Mouse (Mus musculus): Measurements from ENCODE around the gene Ugdh. TPM values are rescaled to one million over a fixed set of nuclear protein-coding genes. Genes with fewer than 3 reads are reported as not detected.

The Ugdh gene
- total and polyA plus RNA-seq, 2 experiments from 2014 or later: 18.8 to 30.7 TPM

DNA sequence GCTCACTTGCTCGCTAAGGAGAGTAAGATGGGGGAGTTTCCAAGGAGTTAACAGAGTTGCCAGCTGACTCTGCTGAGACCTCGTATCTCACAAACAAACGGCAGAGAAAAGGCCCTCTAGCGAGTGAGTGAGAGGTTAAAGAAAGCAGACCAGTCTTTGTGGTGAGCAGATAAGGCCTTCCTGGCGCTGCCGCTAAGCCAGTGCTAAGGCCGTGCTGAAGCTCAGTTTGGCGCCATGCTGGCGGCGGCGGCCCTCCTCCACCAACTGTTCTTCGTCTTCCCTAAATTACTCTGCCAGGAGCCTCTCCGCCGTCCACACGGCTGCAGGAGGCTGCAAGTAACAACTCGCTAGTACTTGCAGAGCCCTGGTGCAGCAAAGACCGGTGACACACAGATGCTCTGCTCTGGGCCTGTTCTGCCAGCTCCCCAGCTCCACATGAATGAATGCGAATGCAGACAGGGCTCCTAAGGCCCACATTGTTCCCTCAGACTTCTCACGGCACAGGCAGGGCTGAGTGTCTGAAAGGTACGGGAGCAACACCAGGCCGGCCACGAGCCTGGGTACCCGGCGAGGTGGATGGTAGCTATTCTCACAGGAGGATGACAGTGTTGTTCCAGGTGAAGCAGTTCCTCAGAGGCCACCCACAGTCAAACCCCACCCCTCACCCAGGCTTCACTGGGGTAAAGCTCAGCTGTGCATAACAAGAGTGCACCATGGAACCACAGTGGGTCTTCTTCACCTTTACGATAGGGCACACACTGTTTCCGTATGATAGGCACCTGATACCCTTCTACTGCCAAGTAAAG is 19.9 kb downstream of the Ugdh start:
- Histone ChIP-seq H3K36me3 (ENCODE audit: insufficient read depth, low read length) (peaks cover 32% of the 10 kb centered on the region), H3K4me3 (ENCODE audit: low read length) (no peak overlapping the region), H3K9ac (replicated peaks; ENCODE audit: low read length) (0 out of 2 replicates have a peak overlapping the region, but pooled peaks have one; percentile 21), H3K9me3 (ENCODE audit: low read length) (no peaks in the 10 kb centered on the region), H3K4me2 (ENCODE audit: low read depth, low read length) (no peak overlapping the region), H3K27me3 (ENCODE audit: insufficient read depth, low read length) (no peaks in the 10 kb centered on the region), H3K27ac (peak overlapping the region; percentile 66), H3K4me1 (ENCODE audit: insufficient read depth, low read length) (no peaks in the 10 kb centered on the region)
- no peak for TF ChIP-seq CTCF (IDR thresholded peaks at IDR 0.05; ENCODE audit: low read depth)
- ATAC-seq (peak; percentile 38; the same call in 1 of the 2 replicates), DNase-seq (ENCODE audit: low spot score) (peak; percentile 56)
- 25% methylated on average over 26 of the region's 26 CpGs for WGBS

DNA sequence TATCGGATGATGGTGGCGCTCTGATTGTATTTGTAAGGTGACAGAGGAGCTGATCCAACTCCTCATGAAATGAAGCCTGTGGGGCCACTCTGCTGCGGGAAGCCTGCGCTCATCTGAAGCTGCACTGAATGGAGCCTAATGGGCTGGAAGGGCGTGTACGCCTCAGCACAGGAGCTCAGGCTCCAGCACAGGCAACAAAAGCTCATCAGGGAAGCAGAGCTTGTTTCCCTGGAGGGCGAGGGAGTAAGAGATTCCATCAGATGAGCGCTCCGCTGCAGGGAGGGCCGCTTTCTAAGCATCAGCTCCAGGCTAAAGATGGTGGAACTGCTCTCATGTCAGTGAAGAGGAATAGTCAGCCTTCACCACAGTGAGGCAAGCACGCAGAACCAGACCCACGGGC is 27.8 kb downstream of the Ugdh start:
- peak; percentile 52 for ATAC-seq
- Histone ChIP-seq H3K4me2 (ENCODE audit: low read depth, low read length) (no peak overlapping the region), H3K4me3 (ENCODE audit: low read length) (no peak overlapping the region), H3K27ac (peak overlapping the region; percentile 22; the same call in 1 of the 2 replicates), H3K9ac (replicated peaks; ENCODE audit: low read length) (no peak overlapping the region), H3K9me3 (ENCODE audit: low read length) (no peaks in the 10 kb centered on the region), H3K36me3 (ENCODE audit: insufficient read depth, low read length) (peaks cover 34% of the 10 kb centered on the region), H3K4me1 (ENCODE audit: insufficient read depth, low read length) (no peaks in the 10 kb centered on the region), H3K27me3 (ENCODE audit: insufficient read depth, low read length) (no peaks in the 10 kb centered on the region)
- DNase-seq (ENCODE audit: low spot score): peak; percentile 24
- 29% methylated on average over 12 of the region's 12 CpGs for WGBS
- TF ChIP-seq CTCF (IDR thresholded peaks at IDR 0.05; ENCODE audit: low read depth): no peak

DNA sequence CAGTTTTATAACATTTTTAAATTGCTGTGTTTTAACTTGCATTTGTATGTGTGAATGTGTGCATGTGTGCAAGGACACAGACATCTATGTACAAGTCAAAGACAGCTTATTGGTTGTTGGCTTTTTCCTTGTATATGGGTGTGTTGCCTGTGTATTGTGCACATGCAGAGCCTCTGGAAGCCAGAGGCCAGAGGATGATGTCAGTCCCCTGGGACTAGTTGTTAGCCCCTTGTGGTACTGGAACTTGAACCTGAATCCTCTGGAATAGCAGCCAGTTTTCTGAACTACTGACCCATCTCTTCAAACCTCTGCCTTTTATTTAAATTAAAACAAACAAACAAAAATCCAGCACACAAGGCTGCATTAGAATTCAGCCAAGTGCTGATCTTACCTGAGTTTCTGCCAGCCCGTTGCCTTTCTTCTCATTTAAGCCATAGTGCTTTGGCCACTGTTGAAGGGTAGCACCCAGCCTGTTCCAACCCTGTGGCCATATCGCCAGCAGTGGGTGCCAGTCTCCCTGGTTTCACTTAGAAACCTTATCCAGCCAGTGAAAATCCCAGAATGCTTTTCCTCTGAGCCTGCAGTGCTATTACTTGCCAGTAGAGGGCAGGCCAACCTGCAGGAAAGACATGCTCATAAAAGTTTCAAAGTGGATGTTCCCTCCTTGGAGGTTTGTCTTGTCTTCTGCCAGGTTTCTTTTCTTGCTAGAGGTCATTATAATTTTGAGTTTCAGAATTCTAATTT is 34.3 kb downstream of the Ugdh start:
- peak; percentile 95 for TF ChIP-seq CTCF (IDR thresholded peaks at IDR 0.05; ENCODE audit: low read depth)
- H3K36me3 ChIP-seq (ENCODE audit: insufficient read depth, low read length): peaks cover 39% of the 10 kb centered on the region
- no peaks in the 10 kb centered on the region for H3K4me1 ChIP-seq (ENCODE audit: insufficient read depth, low read length)
- H3K27ac ChIP-seq: peak overlapping the region; percentile 23; the same call in 1 of the 2 replicates
- H3K4me3 ChIP-seq (ENCODE audit: low read length): no peak overlapping the region
- DNase-seq (ENCODE audit: low spot score): peak; percentile 84
- 31% methylated on average over 2 of the region's 2 CpGs for WGBS
- no peak overlapping the region for H3K4me2 ChIP-seq (ENCODE audit: low read depth, low read length)
- no peak overlapping the region for H3K9ac ChIP-seq (replicated peaks; ENCODE audit: low read length)
- no peaks in the 10 kb centered on the region for H3K27me3 ChIP-seq (ENCODE audit: insufficient read depth, low read length)
- ATAC-seq: peak; percentile 75
- H3K9me3 ChIP-seq (ENCODE audit: low read length): no peaks in the 10 kb centered on the region

DNA sequence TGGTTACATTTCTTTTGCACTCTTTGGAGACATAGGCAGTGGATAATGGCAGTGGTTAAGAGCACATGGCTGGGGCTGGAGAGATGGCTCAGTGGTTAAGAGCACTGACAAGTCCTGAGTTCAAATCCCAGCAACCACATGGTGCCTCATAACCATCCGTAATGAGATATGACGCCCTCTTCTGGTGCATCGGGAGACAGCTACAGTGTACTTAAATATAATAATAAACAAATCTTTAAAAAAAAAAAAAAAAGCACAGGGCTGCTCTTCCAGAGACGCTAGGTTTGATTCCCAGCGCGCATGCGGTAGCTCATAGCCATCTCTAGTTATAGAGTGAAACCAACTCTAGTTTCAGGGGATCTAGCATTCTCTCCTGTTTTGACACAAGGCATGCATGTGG is 41.3 kb downstream of the Ugdh start:
- no peaks in the 10 kb centered on the region for H3K9me3 ChIP-seq (ENCODE audit: low read length)
- H3K36me3 ChIP-seq (ENCODE audit: insufficient read depth, low read length): peaks cover 8% of the 10 kb centered on the region; the same call in 1 of the 2 replicates
- H3K9ac ChIP-seq (replicated peaks; ENCODE audit: low read length): no peak overlapping the region
- H3K4me1 ChIP-seq (ENCODE audit: insufficient read depth, low read length): peaks cover 4% of the 10 kb centered on the region; the same call in 1 of the 2 replicates
- H3K4me2 ChIP-seq (ENCODE audit: low read depth, low read length): no peak overlapping the region
- TF ChIP-seq CTCF (IDR thresholded peaks at IDR 0.05; ENCODE audit: low read depth): no peak
- no peak overlapping the region for H3K27ac ChIP-seq
- no peak for ATAC-seq
- no peak for DNase-seq (ENCODE audit: low spot score)
- H3K27me3 ChIP-seq (ENCODE audit: insufficient read depth, low read length): no peaks in the 10 kb centered on the region
- no peak overlapping the region for H3K4me3 ChIP-seq (ENCODE audit: low read length)
- 94% methylated on average over 7 of the region's 7 CpGs for WGBS

DNA sequence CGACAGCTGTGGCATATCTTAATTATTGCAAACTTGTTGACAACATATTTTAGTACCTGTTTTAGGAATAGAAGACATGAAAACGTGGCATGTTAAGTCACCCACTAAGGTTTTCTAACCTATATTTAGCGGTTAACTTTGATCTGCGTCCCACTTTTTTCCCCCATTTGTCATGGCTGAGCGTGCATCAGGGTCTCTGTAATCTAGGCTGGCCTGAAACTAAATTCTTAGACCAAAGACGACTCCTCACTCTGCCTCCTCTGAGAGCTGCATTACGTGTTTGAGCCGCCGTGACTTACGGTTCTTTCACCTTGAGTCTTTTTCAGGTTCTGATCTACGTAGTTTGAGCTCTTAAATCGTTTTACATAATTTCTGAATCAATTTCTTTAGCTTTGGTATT is 44.0 kb downstream of the Ugdh start:
- peak overlapping the region; percentile 90 for H3K4me3 ChIP-seq (ENCODE audit: low read length)
- H3K4me2 ChIP-seq (ENCODE audit: low read depth, low read length): peak overlapping the region; percentile 60
- 0 out of 2 replicates have a peak, but pooled peaks have one; percentile 45 for ATAC-seq
- TF ChIP-seq CTCF (IDR thresholded peaks at IDR 0.05; ENCODE audit: low read depth): no peak
- H3K9ac ChIP-seq (replicated peaks; ENCODE audit: low read length): peak overlapping the region; percentile 98
- H3K27ac ChIP-seq: peak overlapping the region; percentile 85
- peaks cover 4% of the 10 kb centered on the region; the same call in 1 of the 2 replicates for H3K4me1 ChIP-seq (ENCODE audit: insufficient read depth, low read length)
- 3% methylated on average over 12 of the region's 12 CpGs for WGBS
- no peaks in the 10 kb centered on the region for H3K27me3 ChIP-seq (ENCODE audit: insufficient read depth, low read length)
- H3K9me3 ChIP-seq (ENCODE audit: low read length): no peaks in the 10 kb centered on the region
- peaks cover 13% of the 10 kb centered on the region for H3K36me3 ChIP-seq (ENCODE audit: insufficient read depth, low read length)
- DNase-seq (ENCODE audit: low spot score): peak; percentile 53

DNA sequence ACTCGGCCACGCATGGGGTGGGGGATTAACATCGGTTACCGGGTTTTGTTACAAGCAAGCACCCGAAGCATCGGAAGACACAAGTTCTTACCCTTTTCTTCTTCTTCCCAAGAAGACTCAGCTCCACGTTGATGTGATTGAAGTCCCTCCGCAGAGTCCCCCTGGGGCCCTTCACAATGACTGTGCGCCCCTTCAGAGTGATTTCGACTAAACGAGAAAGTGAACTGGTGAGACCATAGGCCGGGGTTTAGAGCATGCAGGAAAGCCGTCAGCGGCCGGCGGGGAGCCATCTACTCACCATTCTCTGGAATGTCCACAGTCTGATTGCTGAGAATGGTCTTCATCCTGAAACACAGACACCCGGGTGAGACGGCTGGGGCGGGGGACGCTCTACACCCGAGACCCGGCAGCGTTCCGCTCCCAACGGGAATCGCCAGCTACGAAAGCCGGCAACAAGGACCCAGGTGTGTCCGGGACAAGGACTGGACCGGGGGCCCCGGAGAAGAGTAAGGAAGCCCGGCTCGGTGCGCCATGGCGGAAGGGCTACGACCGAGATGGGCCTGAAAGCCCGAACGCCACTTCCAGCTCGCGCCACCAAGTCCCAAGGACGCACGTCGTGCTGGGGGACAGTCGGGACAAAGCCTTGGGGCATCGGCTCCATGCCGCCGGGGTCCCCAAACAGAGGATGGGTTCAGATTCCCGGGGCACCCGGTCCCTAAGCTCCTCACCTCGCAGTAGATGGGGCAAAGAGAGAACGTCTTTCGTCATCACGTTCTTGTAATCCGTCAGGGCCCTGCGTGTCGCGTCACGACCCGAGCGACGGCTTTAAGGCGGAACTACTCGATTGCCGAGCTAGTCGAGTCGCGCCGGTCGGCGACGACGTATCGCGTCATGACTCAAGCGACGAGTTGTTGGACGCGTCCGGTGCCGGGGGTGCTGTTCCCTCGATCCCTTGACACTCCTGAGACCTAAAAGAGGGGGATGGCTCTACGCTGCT is 44.8 kb downstream of the Ugdh start, which contains the start of the genes Rpl9 and Lias:
Rpl9 (minus strand) TSS at position 797 of the 997 bp plus-strand sequence.
Lias (plus strand) TSS at position 850 of the 997 bp plus-strand sequence.
- Histone ChIP-seq H3K27me3 (ENCODE audit: insufficient read depth, low read length) (no peaks in the 10 kb centered on the region), H3K4me3 (ENCODE audit: low read length) (peak within 1 kb of the TSS; percentile 90), H3K27ac (peak within 1 kb of the TSS; percentile 85), H3K36me3 (ENCODE audit: insufficient read depth, low read length) (peaks cover 13% of the 10 kb centered on the region), H3K4me2 (ENCODE audit: low read depth, low read length) (peak within 1 kb of the TSS; percentile 75), H3K4me1 (ENCODE audit: insufficient read depth, low read length) (peaks cover 4% of the 10 kb centered on the region; the same call in 1 of the 2 replicates), H3K9ac (replicated peaks; ENCODE audit: low read length) (peak within 1 kb of the TSS; percentile 98), H3K9me3 (ENCODE audit: low read length) (no peaks in the 10 kb centered on the region)
- peak; percentile 99 for DNase-seq (ENCODE audit: low spot score)
- WGBS: under 1% methylated on average over 83 of the region's 83 CpGs
- no peak for TF ChIP-seq CTCF (IDR thresholded peaks at IDR 0.05; ENCODE audit: low read depth)
- peak; percentile 97 for ATAC-seq

Measured in hindbrain, postnatal 0 days (tissue).